Mouse (Mus musculus): ENCODE results near the gene Spata17.
"Not testable (repeated sequence)": the region's sequence is repeated elsewhere in the genome, so short reads cannot be mapped to it uniquely, and the experiment has no call there.

The Spata17 gene

GRCm38 (mm10) chr1:187175991-187176390, 39.3 kb downstream of the Spata17 start:
- no peak for DNase-seq (ENCODE audit: low spot score in 2 of 2)

- no peak for DNase-seq (ENCODE audit: low spot score in 2 of 2)
These were observed 44.9 kb downstream of the Spata17 start for GRCm38 (mm10) chr1:187170361-187170760.

- DNase-seq (ENCODE audit: low spot score in 2 of 2) = no peak
These were observed 45.6 kb downstream of the Spata17 start for GRCm38 (mm10) chr1:187169646-187170045.

- no peak for DNase-seq (ENCODE audit: low spot score in 2 of 2)
These were observed 51.7 kb downstream of the Spata17 start for GRCm38 (mm10) chr1:187163571-187163970.

- no peak for DNase-seq (ENCODE audit: low spot score in 2 of 2)
These were observed 59.6 kb downstream of the Spata17 start for GRCm38 (mm10) chr1:187155658-187156057.

GRCm38 (mm10) chr1:187153681-187154080, 61.6 kb downstream of the Spata17 start:
- no peak for DNase-seq (ENCODE audit: low spot score in 2 of 2)

- no peak for DNase-seq (ENCODE audit: low spot score in 2 of 2)
These were observed 62.7 kb downstream of the Spata17 start for GRCm38 (mm10) chr1:187152571-187152970.

- DNase-seq (ENCODE audit: low spot score in 2 of 2) = no peak
These were observed 72.3 kb downstream of the Spata17 start for GRCm38 (mm10) chr1:187142984-187143383.

GRCm38 (mm10) chr1:187137426-187137825, 77.8 kb downstream of the Spata17 start:
- DNase-seq (ENCODE audit: low spot score in 2 of 2) = peak; percentile 18 to 51

GRCm38 (mm10) chr1:187135887-187136286, 79.4 kb downstream of the Spata17 start:
- DNase-seq (ENCODE audit: low spot score in 2 of 2) = no peak

GRCm38 (mm10) chr1:187133841-187134240, 81.4 kb downstream of the Spata17 start:
- DNase-seq (ENCODE audit: low spot score in 2 of 2) = no peak

GRCm38 (mm10) chr1:187132348-187132747, 82.9 kb downstream of the Spata17 start:
- DNase-seq (ENCODE audit: low spot score in 2 of 2) = no peak

- DNase-seq (ENCODE audit: low spot score in 2 of 2) = not testable (repeated sequence)
These were observed 87.7 kb downstream of the Spata17 start for GRCm38 (mm10) chr1:187127548-187127947.

- no peak for DNase-seq (ENCODE audit: low spot score in 2 of 2)
These were observed 89.5 kb downstream of the Spata17 start for GRCm38 (mm10) chr1:187125733-187126132.

GRCm38 (mm10) chr1:187124967-187125366, 90.3 kb downstream of the Spata17 start:
- no peak for DNase-seq (ENCODE audit: low spot score in 2 of 2)

GRCm38 (mm10) chr1:187119300-187119699, 96.0 kb downstream of the Spata17 start:
- DNase-seq (ENCODE audit: low spot score in 2 of 2) = peak; percentile 34 to 70

- no peak for DNase-seq (ENCODE audit: low spot score in 2 of 2)
These were observed 97.2 kb downstream of the Spata17 start for GRCm38 (mm10) chr1:187118108-187118507.

- DNase-seq (ENCODE audit: low spot score in 2 of 2) = no peak
These were observed 101.5 kb downstream of the Spata17 start for GRCm38 (mm10) chr1:187113716-187114115.

GRCm38 (mm10) chr1:187102130-187102529, 113.1 kb downstream of the Spata17 start:
- no peak for DNase-seq (ENCODE audit: low spot score in 2 of 2)

- no peak for DNase-seq (ENCODE audit: low spot score in 2 of 2)
These were observed 114.1 kb downstream of the Spata17 start for GRCm38 (mm10) chr1:187101202-187101601.

- DNase-seq (ENCODE audit: low spot score in 2 of 2) = no peak
These were observed 114.6 kb downstream of the Spata17 start for GRCm38 (mm10) chr1:187100624-187101023.

- DNase-seq (ENCODE audit: low spot score in 2 of 2) = no peak
These were observed 117.0 kb downstream of the Spata17 start for GRCm38 (mm10) chr1:187098285-187098684.

- no peak for DNase-seq (ENCODE audit: low spot score in 2 of 2)
These were observed 122.7 kb downstream of the Spata17 start for GRCm38 (mm10) chr1:187092546-187092945.

- no peak for DNase-seq (ENCODE audit: low spot score in 2 of 2)
These were observed 126.4 kb downstream of the Spata17 start for GRCm38 (mm10) chr1:187088660-187089395.

All from frontal cortex, postnatal 10 days (tissue).